Mouse (Mus musculus): ENCODE data around the gene Esrra.

DNA sequence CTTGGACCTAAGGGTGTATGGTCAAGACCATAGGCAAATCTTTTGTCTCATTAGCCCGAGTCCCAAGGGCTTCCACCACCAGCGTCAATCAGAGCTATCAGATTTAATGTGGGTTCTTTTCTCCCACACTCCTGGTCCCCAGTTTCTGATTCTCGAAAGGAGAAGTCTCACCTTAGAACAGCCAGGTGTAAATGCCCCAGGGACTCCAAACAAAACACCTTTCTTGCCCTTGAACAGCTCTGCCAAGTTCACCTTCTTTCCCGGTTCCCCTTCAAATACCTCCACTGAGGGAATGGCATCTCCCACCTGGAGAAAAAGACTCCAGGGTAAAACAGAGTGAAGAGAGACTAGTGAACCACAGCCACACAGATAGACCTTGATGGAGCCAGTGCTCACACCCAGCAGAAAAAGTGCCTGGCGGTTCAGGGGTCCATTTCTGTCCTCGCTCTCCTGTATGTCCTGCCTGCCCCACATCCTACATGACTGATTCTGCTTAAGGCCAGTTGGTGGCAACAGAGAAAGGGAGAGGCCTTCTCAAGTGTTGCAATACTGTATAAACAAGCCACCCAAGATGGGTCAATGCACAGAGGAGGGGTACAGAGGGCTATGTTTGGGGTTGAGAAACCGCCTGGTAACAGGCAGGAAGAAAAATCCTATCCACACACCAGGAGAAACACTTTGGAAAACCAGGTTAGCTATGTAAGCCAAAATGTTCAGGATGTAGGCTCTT is 13.6 kb downstream of the Esrra start:
- TF ChIP-seq CTCF (IDR thresholded peaks at IDR 0.05; ENCODE audit: control insufficient read depth, insufficient read depth, low read length) (no peak), POLR2A (IDR thresholded peaks at IDR 0.05; ENCODE audit: borderline replicate concordance, control insufficient read depth, low read depth, low read length) (no peak)
